Mouse (Mus musculus) midbrain, embryonic 14.5 days (tissue): ENCODE results near the gene Gna11. TPM values are rescaled to one million over a fixed set of nuclear protein-coding genes. Genes with fewer than 3 reads are reported as not detected.

Source experiments
- ATAC-seq: fragments of 200-750 bp; cut with Nextera tagmentation; 2 replicates; pipeline ENCODE4 v1.8.0; 2017; ENCODE audit warnings: moderate number of reproducible peaks, moderate library complexity; ENCODE audit not compliant: low FRiP score, low TSS enrichment
- DNase-seq: peaks from one replicate; pipeline ENCODE4 v3.0.0-alpha.2; 2015
- H3K27ac ChIP-seq: fragments of 300-500 bp; sonication (generic); replicated peaks from 2 replicates; pipeline ENCODE4 v1.5.1; 2014; ENCODE audit warnings: mild to moderate bottlenecking, low read depth, low read length, moderate library complexity
- H3K27me3 ChIP-seq: fragments of 300-500 bp; sonication (generic); 2 replicates; pipeline ENCODE4 v1.6.1; 2014; ENCODE audit warnings: low read length, control low read depth, mixed read lengths; ENCODE audit not compliant: control insufficient read depth, insufficient read depth
- H3K36me3 ChIP-seq: fragments of 300-500 bp; sonication (generic); 2 replicates; pipeline ENCODE4 v1.6.1; 2014; ENCODE audit warnings: low read length, control low read depth; ENCODE audit not compliant: control insufficient read depth, insufficient read depth
- H3K4me1 ChIP-seq: fragments of 300-500 bp; sonication (generic); 2 replicates; pipeline ENCODE4 v1.6.1; 2014; ENCODE audit warnings: mild to moderate bottlenecking, antibody characterized with exemption, low read length, control low read depth; ENCODE audit not compliant: control insufficient read depth, insufficient read depth
- H3K4me2 ChIP-seq: fragments of 300-500 bp; sonication (generic); 2 replicates; pipeline ENCODE4 v1.6.1; 2014; ENCODE audit warnings: mild to moderate bottlenecking, low read length, moderate library complexity
- H3K4me3 ChIP-seq: fragments of 300-500 bp; sonication (generic); replicated peaks from 2 replicates; pipeline ENCODE4 v1.5.1; 2014; ENCODE audit warnings: low read depth, low read length
- H3K9ac ChIP-seq: fragments of 300-500 bp; sonication (generic); replicated peaks from 2 replicates; pipeline ENCODE4 v1.6.1; 2014; ENCODE audit warnings: mild to moderate bottlenecking, low read length, moderate library complexity
- H3K9me3 ChIP-seq: fragments of 300-500 bp; sonication (generic); 2 replicates; pipeline ENCODE4 v1.6.1; 2016; ENCODE audit warnings: low read length, control low read depth, mixed read lengths; ENCODE audit not compliant: control insufficient read depth
- WGBS: fragments of 180-500 bp; shearing (Covaris S2); extraction: QIAGEN DNeasy Blood & Tissue Kit; methylation state at CpG from one replicate; pipeline ENCODE4 v1.1.7; 2014; 5-methylcytosine and 5-hydroxymethylcytosine counted together
- polyA plus RNA-seq: library from polyadenylated mRNA; unstranded; fragments of >200 nt; fragmentation: Nextera tagmentation; extraction: Ambion mirVana; gene quantifications from 2 replicates; pipeline ENCODE4 v1.2.1, GENCODE M21; 2014

Gna11 gene
- polyA plus RNA-seq, 1 experiment from 2014 or later, result 86.7 TPM

DNA sequence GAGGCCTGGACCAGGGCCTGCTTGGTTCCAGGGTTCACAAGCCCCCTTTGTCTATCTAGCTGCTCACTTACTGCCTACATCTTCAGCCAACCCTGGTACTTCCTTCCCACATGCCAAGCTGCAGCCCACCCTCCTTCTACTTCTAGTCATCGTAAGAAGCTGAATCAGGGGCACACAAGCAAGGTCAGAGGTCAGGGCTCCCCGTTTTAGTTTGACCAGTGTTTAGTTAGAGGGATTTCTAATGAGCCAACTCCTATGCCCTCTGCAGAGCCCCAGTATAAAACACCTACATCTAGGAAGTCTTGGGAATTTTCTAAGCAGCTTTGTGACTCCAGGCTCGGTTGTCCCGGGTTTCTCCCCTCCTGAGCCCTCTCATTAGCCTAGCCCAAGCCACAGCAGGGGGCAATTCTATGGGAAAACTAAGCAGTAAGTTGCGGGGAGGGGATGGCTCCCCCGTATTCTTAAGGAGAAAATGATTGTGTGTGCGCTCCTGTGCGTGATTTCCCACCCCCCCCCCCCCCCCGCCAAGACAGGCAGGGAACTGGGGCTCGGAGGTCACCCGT is 25.3 kb upstream of the Gna11 start:
- 0 out of 2 replicates have a peak overlapping the region, but pooled peaks have one; percentile 12 for H3K9ac ChIP-seq
- peak overlapping the region; percentile 83 for H3K27ac ChIP-seq
- peaks cover 50% of the 10 kb centered on the region for H3K4me1 ChIP-seq
- H3K9me3 ChIP-seq, result no peaks in the 10 kb centered on the region
- H3K4me2 ChIP-seq, result peak overlapping the region; percentile 85
- DNase-seq, result peak; percentile 87
- ATAC-seq, result peak; percentile 12
- peak overlapping the region; percentile 36 for H3K4me3 ChIP-seq
- peaks cover 14% of the 10 kb centered on the region for H3K36me3 ChIP-seq
- WGBS, result 0% methylated on average over 10 of the region's 11 CpGs
- peaks cover 53% of the 10 kb centered on the region for H3K27me3 ChIP-seq

DNA sequence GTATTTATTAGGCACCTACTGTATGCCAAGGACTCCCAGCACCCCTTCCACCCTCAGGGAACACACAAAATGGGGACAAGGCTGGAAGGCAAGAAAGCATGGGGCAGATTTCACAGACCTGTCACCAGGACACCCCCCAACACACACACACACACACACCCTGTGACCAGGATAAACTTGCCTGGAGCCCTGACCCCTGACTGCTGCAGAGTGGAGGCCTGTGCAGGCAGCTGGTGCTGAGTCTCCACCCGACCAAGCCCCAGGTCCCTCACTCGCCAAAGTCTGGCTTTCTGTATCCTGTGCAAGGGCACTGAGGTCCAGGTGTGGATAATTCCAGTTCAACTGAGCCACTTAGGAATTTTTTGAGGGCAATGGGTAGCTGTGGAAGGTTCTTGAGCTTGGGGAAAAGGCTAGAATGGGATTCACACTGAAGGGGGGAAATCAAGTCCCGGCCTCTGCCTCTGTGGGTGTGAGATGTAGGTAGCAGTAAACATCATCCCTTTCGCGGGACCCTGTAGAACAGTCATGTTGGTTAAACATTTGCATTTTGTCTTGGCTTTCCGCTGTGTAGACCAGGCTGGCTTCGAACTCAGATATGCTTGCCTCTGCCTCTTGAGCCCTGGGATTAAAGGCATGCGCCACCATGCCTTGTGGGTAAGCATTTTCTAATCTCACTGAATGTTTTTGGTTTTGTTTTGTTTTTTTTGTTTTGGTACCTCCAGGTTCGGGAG is 24.7 kb upstream of the Gna11 start:
- 41% methylated on average over 9 of the region's 9 CpGs for WGBS
- DNase-seq, result no peak
- Histone ChIP-seq H3K36me3 (peaks cover 20% of the 10 kb centered on the region), H3K27ac (peak overlapping the region; percentile 83), H3K4me1 (peaks cover 43% of the 10 kb centered on the region), H3K9ac (no peak overlapping the region), H3K4me2 (no peak overlapping the region), H3K4me3 (no peak overlapping the region), H3K27me3 (peaks cover 60% of the 10 kb centered on the region), H3K9me3 (no peaks in the 10 kb centered on the region)
- ATAC-seq, result no peak

DNA sequence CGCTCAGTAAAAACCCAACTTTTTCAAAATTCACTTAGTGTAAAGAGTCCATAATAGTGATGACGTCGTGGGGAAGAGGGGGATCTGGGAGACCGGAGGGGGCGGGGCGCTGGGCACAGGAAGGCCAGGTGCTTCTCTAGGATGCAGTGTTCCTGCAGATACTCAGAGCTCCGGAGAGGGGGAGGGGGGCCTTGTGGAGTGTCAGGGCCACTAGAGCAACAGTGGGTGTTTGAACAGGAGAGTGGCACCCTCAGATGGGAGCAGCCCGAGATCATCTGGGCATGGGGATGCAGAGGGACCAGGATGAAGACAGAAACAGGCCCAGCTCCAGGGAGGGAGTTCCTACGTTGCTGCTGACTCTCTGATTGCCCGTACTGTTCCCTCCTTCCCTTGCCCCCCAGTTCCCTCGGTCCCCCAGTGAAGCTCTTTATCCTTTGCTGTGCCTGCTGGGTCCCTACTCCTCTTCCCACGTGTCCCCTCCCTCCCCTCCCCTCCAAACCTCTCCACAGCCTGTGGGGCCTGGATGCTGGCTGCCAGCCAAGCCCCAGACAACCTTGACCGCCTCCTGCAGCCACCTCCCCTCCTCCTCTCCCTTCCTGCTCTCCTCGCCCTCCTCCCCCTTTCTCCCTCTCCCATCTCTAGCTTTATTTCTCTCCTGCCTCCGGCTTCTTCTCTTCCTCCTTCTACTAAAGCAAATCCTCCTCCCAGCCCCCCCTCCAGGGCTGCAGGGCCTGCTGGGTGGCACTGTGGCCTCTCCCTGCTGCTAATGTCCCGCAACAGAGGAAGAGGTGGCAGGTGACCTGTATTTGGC is 23.6 kb upstream of the Gna11 start:
- no peak overlapping the region for H3K4me3 ChIP-seq
- ATAC-seq, result peak; percentile 6; the same call in 1 of the 2 replicates
- H3K27me3 ChIP-seq, result peaks cover 50% of the 10 kb centered on the region
- H3K9ac ChIP-seq, result no peak overlapping the region
- 10% methylated on average over 16 of the region's 16 CpGs for WGBS
- peaks cover 31% of the 10 kb centered on the region for H3K36me3 ChIP-seq
- H3K4me2 ChIP-seq, result peak overlapping the region; percentile 35
- H3K4me1 ChIP-seq, result peaks cover 45% of the 10 kb centered on the region
- DNase-seq, result peak; percentile 87
- H3K9me3 ChIP-seq, result no peaks in the 10 kb centered on the region
- H3K27ac ChIP-seq, result peak overlapping the region; percentile 83

DNA sequence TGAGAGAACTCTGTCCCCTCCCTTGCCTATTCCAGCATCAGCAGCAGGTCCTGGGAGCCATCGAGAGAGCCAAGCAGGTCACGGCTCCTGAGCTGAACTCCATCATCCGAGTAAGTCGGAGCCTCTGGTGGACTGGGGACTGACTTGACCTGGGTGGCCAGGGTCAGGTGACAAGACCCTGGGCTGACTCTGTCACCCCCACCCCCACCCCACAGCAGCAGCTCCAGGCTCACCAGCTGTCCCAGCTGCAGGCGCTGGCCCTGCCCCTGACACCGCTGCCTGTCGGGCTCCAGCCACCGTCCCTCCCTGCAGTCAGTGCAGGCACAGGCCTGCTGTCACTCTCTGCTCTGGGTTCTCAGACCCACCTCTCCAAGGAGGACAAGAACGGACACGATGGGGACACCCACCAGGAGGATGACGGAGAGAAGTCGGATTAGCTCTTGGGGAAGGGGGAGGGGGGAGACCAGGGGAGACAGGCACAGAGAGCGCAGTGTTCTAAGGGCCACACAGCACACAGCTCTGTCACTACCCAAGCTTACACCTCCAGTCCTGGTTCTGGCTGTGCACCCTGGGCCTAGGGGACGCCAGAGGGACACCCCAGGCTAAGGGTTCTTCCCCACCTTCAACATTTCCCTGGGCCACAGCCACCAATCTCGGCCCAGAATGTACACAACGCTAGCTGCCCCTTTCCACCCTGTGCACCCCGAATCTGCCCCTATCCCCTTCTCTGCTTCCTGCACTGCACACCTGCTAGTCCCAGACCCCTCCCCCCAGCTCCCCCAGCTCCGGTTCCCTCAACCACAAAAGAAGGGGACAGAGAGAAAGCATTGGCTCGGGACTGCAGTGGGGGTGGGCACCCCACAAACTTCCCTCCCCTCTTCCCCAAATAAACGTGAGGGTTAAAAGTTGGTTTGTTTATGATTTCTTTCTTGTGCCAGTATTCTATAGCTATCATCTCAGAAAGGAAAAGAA is 20.6 kb upstream of the Gna11 start:
- Histone ChIP-seq H3K4me2 (no peak overlapping the region), H3K27me3 (peaks cover 32% of the 10 kb centered on the region; the same call in 1 of the 2 replicates), H3K4me1 (peaks cover 44% of the 10 kb centered on the region), H3K4me3 (no peak overlapping the region), H3K27ac (no peak overlapping the region), H3K36me3 (peaks cover 42% of the 10 kb centered on the region), H3K9ac (no peak overlapping the region), H3K9me3 (no peaks in the 10 kb centered on the region)
- DNase-seq (no peak), ATAC-seq (no peak)
- 23% methylated on average over 20 of the region's 20 CpGs for WGBS

DNA sequence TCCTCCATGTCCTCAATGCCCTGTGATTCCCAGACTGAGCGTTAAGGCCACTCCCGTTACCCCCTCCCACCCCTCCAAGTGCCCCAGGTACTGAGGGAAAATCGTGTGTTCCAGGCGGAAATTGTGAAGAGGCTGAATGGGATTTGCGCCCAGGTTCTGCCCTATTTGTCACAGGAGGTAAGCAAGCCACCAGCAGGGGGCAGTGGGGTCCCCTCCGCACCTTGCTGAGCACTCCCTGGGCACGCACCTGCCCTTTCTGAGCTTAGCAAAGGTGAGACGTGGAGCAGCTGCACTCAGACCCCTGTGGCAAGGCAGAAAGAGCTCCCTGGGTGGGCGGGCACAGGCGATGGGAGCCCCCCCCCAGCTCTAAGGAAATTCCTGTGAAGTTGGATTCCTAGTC is 19.7 kb upstream of the Gna11 start:
- peaks cover 32% of the 10 kb centered on the region; the same call in 1 of the 2 replicates for H3K27me3 ChIP-seq
- 24% methylated on average over 10 of the region's 10 CpGs for WGBS
- H3K4me1 ChIP-seq, result peaks cover 38% of the 10 kb centered on the region
- H3K36me3 ChIP-seq, result peaks cover 42% of the 10 kb centered on the region
- ATAC-seq (no peak), DNase-seq (peak; percentile 79)
- H3K9me3 ChIP-seq, result no peaks in the 10 kb centered on the region
- no peak overlapping the region for H3K9ac ChIP-seq
- H3K27ac ChIP-seq, result 0 out of 2 replicates have a peak overlapping the region, but pooled peaks have one; percentile 5
- H3K4me3 ChIP-seq, result no peak overlapping the region
- no peak overlapping the region; the same call in 1 of the 2 replicates for H3K4me2 ChIP-seq

DNA sequence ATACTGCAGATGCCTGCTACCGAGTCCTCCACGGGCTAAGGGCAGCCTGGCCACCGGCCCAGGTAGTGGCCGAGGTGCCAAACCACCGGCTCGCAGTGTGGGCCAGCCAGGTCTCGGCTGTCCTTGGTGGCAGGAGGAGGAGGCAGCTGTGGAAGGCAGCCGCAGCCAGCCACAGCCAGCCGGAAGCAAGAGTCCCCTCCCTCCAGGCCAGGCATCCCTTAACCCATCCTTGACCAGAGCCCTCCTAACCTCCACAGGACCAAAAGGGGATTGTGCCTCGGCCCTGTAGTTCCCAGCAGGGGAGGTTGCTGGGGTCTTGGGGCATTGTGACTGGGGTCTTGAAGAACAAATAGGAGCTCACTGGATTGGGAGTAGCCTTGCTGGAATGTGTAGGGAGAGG is 19.2 kb upstream of the Gna11 start:
- no peak for ATAC-seq
- 5% methylated on average over 10 of the region's 10 CpGs for WGBS
- Histone ChIP-seq H3K4me2 (peak overlapping the region; percentile 44), H3K4me3 (peak overlapping the region; percentile 15; the same call in 1 of the 2 replicates), H3K27ac (0 out of 2 replicates have a peak overlapping the region, but pooled peaks have one; percentile 5), H3K9me3 (no peaks in the 10 kb centered on the region), H3K9ac (peak overlapping the region; percentile 23; the same call in 1 of the 2 replicates), H3K27me3 (peaks cover 32% of the 10 kb centered on the region; the same call in 1 of the 2 replicates), H3K4me1 (peaks cover 34% of the 10 kb centered on the region), H3K36me3 (peaks cover 42% of the 10 kb centered on the region)
- no peak for DNase-seq

DNA sequence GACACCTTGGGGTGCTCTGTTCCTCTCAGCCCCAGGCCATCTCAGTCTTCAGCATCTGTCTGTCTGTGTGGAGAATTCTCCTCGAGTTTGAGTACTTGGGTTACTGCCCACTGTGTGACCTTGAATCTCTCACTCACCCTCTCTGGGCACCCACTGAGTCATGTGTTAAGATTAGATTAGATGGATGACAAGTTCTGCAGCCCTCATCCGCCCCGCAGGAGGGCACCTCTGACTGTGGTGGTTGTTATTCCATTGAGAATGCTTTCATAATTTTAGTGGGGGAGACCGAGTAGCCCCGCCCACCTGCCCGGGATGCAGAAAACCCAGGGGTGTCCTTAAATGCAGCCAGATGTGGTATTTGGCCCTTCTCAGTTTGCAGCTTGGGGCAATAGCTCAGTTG is 18.5 kb upstream of the Gna11 start:
- Histone ChIP-seq H3K4me2 (peak overlapping the region; percentile 44; the same call in 1 of the 2 replicates), H3K9ac (no peak overlapping the region), H3K4me1 (peaks cover 31% of the 10 kb centered on the region), H3K9me3 (no peaks in the 10 kb centered on the region), H3K27me3 (peaks cover 32% of the 10 kb centered on the region; the same call in 1 of the 2 replicates), H3K36me3 (peaks cover 42% of the 10 kb centered on the region), H3K4me3 (no peak overlapping the region), H3K27ac (no peak overlapping the region)
- 54% methylated on average over 6 of the region's 6 CpGs for WGBS
- DNase-seq, result no peak
- ATAC-seq, result no peak
